Mouse (Mus musculus) megakaryocyte, embryonic 14.5 days (primary cell): ENCODE measurements around the gene 9930104L06Rik. TPM values are rescaled to one million over a fixed set of nuclear protein-coding genes. Genes with fewer than 3 reads are reported as not detected.

Source experiments
- H3K27me3 ChIP-seq: replicated peaks from 2 replicates; pipeline ENCODE3; 2012; ENCODE audit warnings: inconsistent platforms
- H3K36me3 ChIP-seq: replicated peaks from 2 replicates; pipeline ENCODE3; 2012; ENCODE audit warnings: low read length, inconsistent platforms, mixed read lengths
- H3K4me1 ChIP-seq: 2 replicates; pipeline ENCODE4 v1.6.1; 2012; ENCODE audit warnings: inconsistent platforms
- H3K4me3 ChIP-seq: replicated peaks from 2 replicates; pipeline ENCODE3; 2012; ENCODE audit warnings: moderate library complexity, mild to moderate bottlenecking, inconsistent platforms
- H3K9me3 ChIP-seq: 2 replicates; pipeline ENCODE4 v1.6.1; 2012; ENCODE audit warnings: inconsistent platforms
- FLI1 ChIP-seq: IDR thresholded peaks from 2 replicates; pipeline ENCODE4 v1.6.1; 2012; ENCODE audit warnings: low read length, inconsistent platforms, mixed read lengths
- GATA1 ChIP-seq: IDR thresholded peaks from 3 replicates; pipeline ENCODE4 v1.6.1; 2012; ENCODE audit warnings: mixed read lengths, low read length, inconsistent platforms, borderline replicate concordance
- polyA plus RNA-seq: library from polyadenylated mRNA; stranded (reverse); fragments of >175 nt; gene quantifications from 2 replicates; pipeline ENCODE4 v1.2.3, GENCODE M21; 2012; ENCODE audit warnings: low replicate concordance; ENCODE audit not compliant: insufficient read depth

9930104L06Rik gene
- polyA plus RNA-seq, 1 experiment, result 1.6 TPM

- no peaks in the 10 kb centered on the region for H3K9me3 ChIP-seq
- H3K4me3 ChIP-seq, result no peak overlapping the region
- H3K27me3 ChIP-seq, result peaks cover 84% of the 10 kb centered on the region
- H3K4me1 ChIP-seq, result peaks cover 11% of the 10 kb centered on the region
- no peak for TF ChIP-seq FLI1
- TF ChIP-seq GATA1, result no peak
- H3K36me3 ChIP-seq, result no peaks in the 10 kb centered on the region
Observed at GRCm38 (mm10) chr4:124972316-124972715, 35.5 kb downstream of the 9930104L06Rik start.

GRCm38 (mm10) chr4:124973296-124973695 lies 36.4 kb downstream of the 9930104L06Rik start:
- peaks cover 84% of the 10 kb centered on the region for H3K27me3 ChIP-seq
- no peak for TF ChIP-seq FLI1
- no peak for TF ChIP-seq GATA1
- no peak overlapping the region for H3K4me3 ChIP-seq
- peaks cover 11% of the 10 kb centered on the region for H3K4me1 ChIP-seq
- H3K36me3 ChIP-seq, result no peaks in the 10 kb centered on the region
- H3K9me3 ChIP-seq, result no peaks in the 10 kb centered on the region

GRCm38 (mm10) chr4:124978201-124978600 lies 41.4 kb downstream of the 9930104L06Rik start:
- Histone ChIP-seq H3K4me1 (no peaks in the 10 kb centered on the region), H3K9me3 (no peaks in the 10 kb centered on the region), H3K4me3 (no peak overlapping the region), H3K36me3 (no peaks in the 10 kb centered on the region), H3K27me3 (peaks cover 80% of the 10 kb centered on the region)
- TF ChIP-seq FLI1 (no peak), GATA1 (no peak)

- no peaks in the 10 kb centered on the region for H3K36me3 ChIP-seq
- TF ChIP-seq FLI1 (no peak), GATA1 (no peak)
- H3K9me3 ChIP-seq, result no peaks in the 10 kb centered on the region
- H3K4me1 ChIP-seq, result peaks cover 38% of the 10 kb centered on the region
- no peak overlapping the region for H3K4me3 ChIP-seq
- peaks cover 94% of the 10 kb centered on the region for H3K27me3 ChIP-seq
Observed at GRCm38 (mm10) chr4:124983893-124984526, 47.2 kb downstream of the 9930104L06Rik start.

GRCm38 (mm10) chr4:124984871-124985670 lies 48.2 kb downstream of the 9930104L06Rik start:
- no peaks in the 10 kb centered on the region for H3K36me3 ChIP-seq
- H3K27me3 ChIP-seq, result peaks cover 97% of the 10 kb centered on the region
- peaks cover 44% of the 10 kb centered on the region for H3K4me1 ChIP-seq
- no peaks in the 10 kb centered on the region for H3K9me3 ChIP-seq
- no peak for TF ChIP-seq GATA1
- no peak for TF ChIP-seq FLI1
- H3K4me3 ChIP-seq, result no peak overlapping the region

GRCm38 (mm10) chr4:124985671-124986602 lies 49.1 kb downstream of the 9930104L06Rik start, which contains the start of gene Rspo1:
Gene Rspo1, plus strand, starts transcription at chr4:124986430.
- no peaks in the 10 kb centered on the region for H3K9me3 ChIP-seq
- peaks cover 99% of the 10 kb centered on the region for H3K27me3 ChIP-seq
- H3K36me3 ChIP-seq, result no peaks in the 10 kb centered on the region
- TF ChIP-seq GATA1 (no peak), FLI1 (no peak)
- H3K4me1 ChIP-seq, result peaks cover 49% of the 10 kb centered on the region
- H3K4me3 ChIP-seq, result peak within 1 kb of the TSS; percentile 70

GRCm38 (mm10) chr4:124986739-124987710 lies 50.2 kb downstream of the 9930104L06Rik start:
- Histone ChIP-seq H3K9me3 (no peaks in the 10 kb centered on the region), H3K36me3 (no peaks in the 10 kb centered on the region), H3K27me3 (peaks cover 97% of the 10 kb centered on the region), H3K4me3 (peak overlapping the region; percentile 70), H3K4me1 (peaks cover 56% of the 10 kb centered on the region)
- TF ChIP-seq GATA1 (no peak), FLI1 (no peak)

- no peaks in the 10 kb centered on the region for H3K36me3 ChIP-seq
- H3K4me3 ChIP-seq, result no peak overlapping the region
- H3K27me3 ChIP-seq, result peaks cover 93% of the 10 kb centered on the region
Observed at GRCm38 (mm10) chr4:124987711-124988097, 50.9 kb downstream of the 9930104L06Rik start.

GRCm38 (mm10) chr4:124988382-124988781 lies 51.5 kb downstream of the 9930104L06Rik start:
- Histone ChIP-seq H3K4me1 (peaks cover 64% of the 10 kb centered on the region), H3K36me3 (no peaks in the 10 kb centered on the region), H3K27me3 (peaks cover 93% of the 10 kb centered on the region), H3K4me3 (peak overlapping the region; percentile 23), H3K9me3 (no peaks in the 10 kb centered on the region)
- TF ChIP-seq FLI1, result no peak
- TF ChIP-seq GATA1, result no peak

More at GRCm38 (mm10) chr4:124987711-124988097, 50.9 kb downstream of the 9930104L06Rik start:
- no peaks in the 10 kb centered on the region for H3K9me3 ChIP-seq
- TF ChIP-seq GATA1, result no peak
- no peak for TF ChIP-seq FLI1
- peaks cover 57% of the 10 kb centered on the region for H3K4me1 ChIP-seq
